Mouse (Mus musculus) testis, adult 2 months (tissue): ENCODE results near the gene Fam241b. TPM values are rescaled to one million over a fixed set of nuclear protein-coding genes. Genes with fewer than 3 reads are reported as not detected.
A peak's percentile ranks its signal among the peaks of the same experiment; 100 is the strongest.

Experiments used
- H3K27ac ChIP-seq: fragments of 200-500 bp; 2 replicates; pipeline ENCODE4 v1.5.1; 2012; ENCODE audit warnings: low read depth, low read length; ENCODE audit not compliant: control insufficient read depth, insufficient read depth
- H3K27me3 ChIP-seq: fragments of 200-500 bp; 2 replicates; pipeline ENCODE4 v1.6.1; 2012; ENCODE audit warnings: mild to moderate bottlenecking, low read length, moderate library complexity; ENCODE audit not compliant: control insufficient read depth, insufficient read depth
- H3K36me3 ChIP-seq: fragments of 200-500 bp; 2 replicates; pipeline ENCODE4 v1.6.1; 2012; ENCODE audit warnings: mild to moderate bottlenecking, low read length; ENCODE audit not compliant: control insufficient read depth, insufficient read depth
- H3K4me1 ChIP-seq: fragments of 200-500 bp; 2 replicates; pipeline ENCODE4 v1.6.1; 2012; ENCODE audit warnings: low read length; ENCODE audit not compliant: control insufficient read depth, insufficient read depth
- H3K4me3 ChIP-seq: fragments of 200-500 bp; 2 replicates; pipeline ENCODE4 v1.5.1; 2012; ENCODE audit warnings: low read depth, mild to moderate bottlenecking, low read length, moderate library complexity, mixed read lengths; ENCODE audit not compliant: control insufficient read depth
- CTCF ChIP-seq: fragments of 200-500 bp; IDR thresholded peaks from 2 replicates; pipeline ENCODE4 v1.5.1; 2012; ENCODE audit warnings: low read depth, mild to moderate bottlenecking, inconsistent platforms, low read length, moderate library complexity; ENCODE audit not compliant: control insufficient read depth, insufficient read depth, insufficient replicate concordance
- POLR2A ChIP-seq: fragments of 200-500 bp; IDR thresholded peaks from 2 replicates; pipeline ENCODE4 v1.6.1; 2012; ENCODE audit warnings: low read depth, mild to moderate bottlenecking, inconsistent platforms, low read length, moderate library complexity; ENCODE audit not compliant: control insufficient read depth
- polyA plus RNA-seq: library from polyadenylated mRNA; depleted of rRNA; stranded (reverse); fragments of >200 nt; gene quantifications from 2 replicates; pipeline ENCODE4 v1.2.3, GENCODE M21; 2012; rRNA removed

Fam241b gene
- polyA plus RNA-seq: 5.3 and 6.1 TPM in 2 replicates

DNA sequence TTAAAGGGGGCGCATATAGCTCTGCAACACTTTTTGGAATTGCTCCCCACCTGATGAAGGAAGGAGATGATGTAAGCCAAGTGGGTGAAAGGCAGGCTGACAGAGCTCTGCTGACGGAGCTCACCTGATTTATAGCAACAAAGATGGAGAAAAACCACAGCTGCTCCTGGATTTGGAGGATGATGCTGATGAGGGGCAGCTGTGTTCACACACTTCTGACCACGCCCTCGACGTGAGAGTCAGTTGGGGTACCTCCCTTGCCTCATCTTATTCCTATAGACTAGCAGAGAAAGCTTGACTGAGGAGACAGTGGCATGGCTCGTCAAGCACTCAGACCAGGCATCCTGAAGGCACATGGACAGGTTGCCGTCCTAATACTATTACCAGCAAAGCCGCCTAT lies at the start of gene Fam241b:
TSS of gene Fam241b (minus strand) at position 101 of the 400 bp plus-strand sequence.
- no peak within 1 kb of the TSS for H3K27ac ChIP-seq
- no peak within 1 kb of the TSS for H3K4me3 ChIP-seq
- no peaks in the 10 kb centered on the region for H3K4me1 ChIP-seq
- TF ChIP-seq POLR2A: no peak
- no peak for TF ChIP-seq CTCF
- no peaks in the 10 kb centered on the region for H3K27me3 ChIP-seq
- no peaks in the 10 kb centered on the region for H3K36me3 ChIP-seq

- no peak for TF ChIP-seq POLR2A
- TF ChIP-seq CTCF: no peak
- H3K36me3 ChIP-seq: no peaks in the 10 kb centered on the region
Observed at GRCm38 (mm10) chr10:62192701-62193157, 49.0 kb upstream of the Fam241b start.

DNA sequence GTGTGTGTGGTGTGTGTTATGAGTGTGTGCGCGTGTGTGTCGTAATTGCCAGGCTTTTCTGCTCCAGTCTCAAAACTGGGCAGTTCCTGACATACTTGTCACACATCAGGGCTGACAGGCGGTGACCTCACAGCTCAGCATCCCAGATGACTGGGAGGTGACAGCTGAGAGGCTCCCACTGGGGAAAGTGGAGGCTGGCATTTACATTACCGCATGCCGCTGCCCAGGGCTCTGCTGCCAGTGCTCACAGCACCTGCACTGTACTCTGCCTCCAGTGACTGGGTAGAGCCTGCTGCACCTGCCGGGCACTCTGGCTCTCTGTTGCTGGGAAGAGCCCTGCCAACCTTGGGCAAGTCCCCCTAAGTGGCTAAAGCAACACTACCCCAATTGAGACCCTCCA lies 47.1 kb upstream of the Fam241b start:
- H3K36me3 ChIP-seq: no peaks in the 10 kb centered on the region
- no peaks in the 10 kb centered on the region for H3K27me3 ChIP-seq
- H3K4me3 ChIP-seq: no peak overlapping the region
- H3K4me1 ChIP-seq: no peaks in the 10 kb centered on the region; the same call in 1 of the 2 replicates
- H3K27ac ChIP-seq: no peak overlapping the region
- TF ChIP-seq CTCF (no peak), POLR2A (no peak)

More at GRCm38 (mm10) chr10:62192701-62193157, 49.0 kb upstream of the Fam241b start:
- H3K4me1 ChIP-seq: no peaks in the 10 kb centered on the region; the same call in 1 of the 2 replicates
- H3K27ac ChIP-seq: no peak overlapping the region
- H3K27me3 ChIP-seq: no peaks in the 10 kb centered on the region
- no peak overlapping the region for H3K4me3 ChIP-seq

DNA sequence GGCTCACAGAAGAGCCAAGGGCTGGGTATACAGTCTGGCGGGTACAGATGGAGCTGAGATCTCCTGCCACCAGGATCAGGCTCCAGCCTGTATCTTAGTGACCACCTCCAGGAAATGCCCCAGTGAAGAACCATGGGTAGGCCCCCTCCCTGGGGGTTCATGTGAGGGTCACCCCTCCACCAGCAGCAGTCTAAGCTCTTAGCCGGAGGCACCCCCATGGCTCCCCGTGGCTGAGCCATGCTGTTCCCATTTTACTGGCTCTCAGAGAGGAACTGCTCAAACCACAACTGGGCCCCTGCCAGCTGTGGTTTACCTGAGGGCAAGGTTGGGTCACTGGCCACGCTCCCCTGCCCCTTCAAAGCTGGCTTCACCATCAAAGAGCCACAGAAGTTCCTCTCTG lies 46.2 kb upstream of the Fam241b start:
- Histone ChIP-seq H3K36me3 (no peaks in the 10 kb centered on the region), H3K27ac (no peak overlapping the region), H3K4me1 (no peaks in the 10 kb centered on the region; the same call in 1 of the 2 replicates), H3K4me3 (no peak overlapping the region), H3K27me3 (no peaks in the 10 kb centered on the region)
- no peak for TF ChIP-seq POLR2A
- no peak for TF ChIP-seq CTCF

- TF ChIP-seq CTCF: no peak
- no peak for TF ChIP-seq POLR2A
- no peak overlapping the region for H3K27ac ChIP-seq
- H3K4me3 ChIP-seq: no peak overlapping the region
- no peaks in the 10 kb centered on the region for H3K36me3 ChIP-seq
- H3K27me3 ChIP-seq: no peaks in the 10 kb centered on the region
- H3K4me1 ChIP-seq: no peaks in the 10 kb centered on the region; the same call in 1 of the 2 replicates
Observed at GRCm38 (mm10) chr10:62189303-62189702, 45.6 kb upstream of the Fam241b start.

DNA sequence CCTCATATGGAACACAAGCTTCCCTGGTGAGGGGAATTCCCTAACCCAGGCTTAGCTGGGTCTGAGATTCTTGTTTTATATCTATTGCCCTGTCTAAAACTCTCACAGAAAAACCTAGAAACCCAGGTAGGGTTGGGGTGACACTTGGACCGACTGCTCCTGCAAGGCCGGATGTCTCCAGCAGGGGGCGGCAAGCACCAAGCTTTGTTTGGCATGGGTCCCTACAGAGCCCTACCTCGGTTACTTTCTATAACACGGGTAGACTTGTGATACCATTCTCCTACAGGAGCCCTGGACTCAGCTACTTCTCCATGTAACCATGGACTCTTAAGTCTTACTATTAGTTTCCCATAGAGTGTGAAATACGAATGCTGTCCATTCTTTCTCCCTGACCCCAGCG lies 43.2 kb upstream of the Fam241b start:
- Histone ChIP-seq H3K4me1 (peaks cover 3% of the 10 kb centered on the region), H3K4me3 (no peak overlapping the region), H3K27ac (no peak overlapping the region), H3K27me3 (no peaks in the 10 kb centered on the region), H3K36me3 (no peaks in the 10 kb centered on the region)
- TF ChIP-seq CTCF (peak; percentile 94), POLR2A (no peak)

- H3K27ac ChIP-seq: no peak overlapping the region
- H3K27me3 ChIP-seq: no peaks in the 10 kb centered on the region
- no peak overlapping the region for H3K4me3 ChIP-seq
- TF ChIP-seq POLR2A: no peak
- peak; percentile 100 for TF ChIP-seq CTCF
- peaks cover 3% of the 10 kb centered on the region for H3K4me1 ChIP-seq
- no peaks in the 10 kb centered on the region for H3K36me3 ChIP-seq
Observed at GRCm38 (mm10) chr10:62183053-62183452, 39.3 kb upstream of the Fam241b start.
